ENCODE assay signal across 9 mouse cellular contexts in genomic region chr13:30974247-30974630, GRCm38 (mm10). TPM values are rescaled to one million over a fixed set of nuclear protein-coding genes. Genes with fewer than 3 reads are reported as not detected.
A peak's percentile ranks its signal among the peaks of the same experiment; 100 is the strongest.
DNase-seq lines count a peak whose midpoint lies in the region; ATAC-seq and TF ChIP-seq lines count a peak whose summit lies in the region.
"Had no signal": no experiment of that assay in that cellular context is flagged by ENCODE, and none has a peak within 500 bp of the region (broad histone marks: within the 10 kb centered on the region; RNA-seq: fewer than 3 reads in every experiment).

No protein-coding gene starts in this region.

- H3K4me2 ChIP-seq in forebrain, embryonic 14.5 days (ENCODE audit: low read length), result peak overlapping the region; percentile 54
- peak overlapping the region; percentile 73 for H3K4me2 ChIP-seq in liver, embryonic 15.5 days

- peak overlapping the region; percentile 82 for H3K27ac ChIP-seq in heart, adult 2 months
- H3K27ac ChIP-seq in forebrain, embryonic 14.5 days (ENCODE audit: low read depth, low read length), result no peak overlapping the region
- H3K27ac ChIP-seq in liver, embryonic 15.5 days (replicated peaks), result no peak overlapping the region; the same call in none of the 2 replicates

- ATAC-seq in forebrain, embryonic 14.5 days, result peak; percentile 45; the same call in 1 of the 2 replicates
- ATAC-seq in liver, embryonic 15.5 days (ENCODE audit: insufficient read depth), result 0 out of 2 replicates have a peak, but pooled peaks have one; percentile 34

- intact Hi-C loops in heart, adult 2 months (cut with DNase I), result loop anchor here (1.0 to 5.0 kb wide), 2 partner anchors 10 to 427 kb away; partner anchors contain the start of gene Uqcrfs1

- no peak for DNase-seq in heart, adult 2 months
- DNase-seq in heart, adult 9 months (ENCODE audit: low spot score in 2 of 2), result no peak
- no peak for DNase-seq in forebrain, embryonic 14.5 days (ENCODE audit: low spot score)
- DNase-seq in ovary, postnatal 10 days (ENCODE audit: low spot score), result no peak
- no peak for DNase-seq in layer of hippocampus, postnatal 10 days (ENCODE audit: low spot score in 2 of 2)
- no peak for DNase-seq in cerebellum, postnatal 4 days (ENCODE audit: low spot score in 2 of 2)

- peaks cover 2% of the 10 kb centered on the region for H3K27me3 ChIP-seq in heart, adult 2 months (ENCODE audit: control insufficient read depth, insufficient read depth, low read length)
- H3K27me3 ChIP-seq in E14TG2a.4 (ENCODE audit: insufficient read depth, low read length), result no peaks in the 10 kb centered on the region
- H3K27me3 ChIP-seq in forebrain, embryonic 14.5 days (replicated peaks; ENCODE audit: control insufficient read depth, insufficient read depth, low read length), result no peaks in the 10 kb centered on the region
- peaks cover 7% of the 10 kb centered on the region; the same call in 1 of the 2 replicates for H3K27me3 ChIP-seq in liver, embryonic 15.5 days

- no peak for TF ChIP-seq EP300 in heart, adult 2 months (IDR thresholded peaks at IDR 0.05; ENCODE audit: insufficient read depth, low read depth, low read length)

- peak overlapping the region; percentile 85 for H3K4me3 ChIP-seq in heart, adult 2 months
- peak overlapping the region; percentile 92 for H3K4me3 ChIP-seq in E14TG2a.4 (replicated peaks; ENCODE audit: low read length)
- H3K4me3 ChIP-seq in forebrain, embryonic 14.5 days (ENCODE audit: low read depth, low read length), result peak overlapping the region; percentile 80
- H3K4me3 ChIP-seq in liver, embryonic 15.5 days (replicated peaks), result peak overlapping the region; percentile 97

- peak overlapping the region; percentile 19 for H3K9ac ChIP-seq in heart, adult 2 months (ENCODE audit: low read depth, low read length)
- H3K9ac ChIP-seq in forebrain, embryonic 14.5 days (ENCODE audit: low read length), result peak overlapping the region; percentile 90
- peak overlapping the region; percentile 90 for H3K9ac ChIP-seq in liver, embryonic 15.5 days

- H3K4me1 ChIP-seq in heart, adult 2 months (ENCODE audit: control insufficient read depth, insufficient read depth, low read length), result no peaks in the 10 kb centered on the region; the same call in none of the 2 replicates
- H3K4me1 ChIP-seq in E14TG2a.4 (replicated peaks; ENCODE audit: low read depth, low read length), result peaks cover 21% of the 10 kb centered on the region
- peaks cover 6% of the 10 kb centered on the region; the same call in 1 of the 2 replicates for H3K4me1 ChIP-seq in forebrain, embryonic 14.5 days (ENCODE audit: control insufficient read depth, insufficient read depth, low read length)
- H3K4me1 ChIP-seq in liver, embryonic 15.5 days (replicated peaks), result peaks cover 35% of the 10 kb centered on the region

- H3K36me3 ChIP-seq in heart, adult 2 months (ENCODE audit: control insufficient read depth, insufficient read depth, low read length), result peaks cover 2% of the 10 kb centered on the region; the same call in 1 of the 2 replicates
- no peaks in the 10 kb centered on the region for H3K36me3 ChIP-seq in E14TG2a.4 (ENCODE audit: insufficient read depth, low read length)
- no peaks in the 10 kb centered on the region for H3K36me3 ChIP-seq in forebrain, embryonic 14.5 days (ENCODE audit: control insufficient read depth, insufficient read depth, low read length)
- no peaks in the 10 kb centered on the region for H3K36me3 ChIP-seq in liver, embryonic 15.5 days (replicated peaks)

- H3K79me2 ChIP-seq in heart, adult 2 months (replicated peaks; ENCODE audit: control insufficient read depth, insufficient read depth, low read length), result no peaks in the 10 kb centered on the region

- WGBS in heart, adult 2 months, result 16% methylated on average over 5 of the region's 5 CpGs
- WGBS in forebrain, embryonic 14.5 days, result 26% methylated on average over 5 of the region's 5 CpGs
- WGBS in liver, embryonic 15.5 days (ENCODE audit: insufficient replicate concordance), result 18% methylated on average over 5 of the region's 5 CpGs

- TF ChIP-seq CTCF in heart, adult 2 months (IDR thresholded peaks at IDR 0.05), result no peak
- TF ChIP-seq CTCF in E14TG2a.4 (conservative IDR thresholded peaks at IDR 0.05; ENCODE audit: low read length), result no peak

- no peak for TF ChIP-seq POLR2A in heart, adult 2 months (IDR thresholded peaks at IDR 0.05; ENCODE audit: insufficient read depth, low read depth, low read length)

- H3K9me3 ChIP-seq in E14TG2a.4 (ENCODE audit: low read length), result no peaks in the 10 kb centered on the region
- H3K9me3 ChIP-seq in forebrain, embryonic 14.5 days (replicated peaks; ENCODE audit: control insufficient read depth, low read length), result no peaks in the 10 kb centered on the region
- H3K9me3 ChIP-seq in liver, embryonic 15.5 days (replicated peaks), result no peaks in the 10 kb centered on the region

RNA-seq across cellular contexts. Expression of gene Gm5447, which starts 0.2 kb away (rescaled TPM):
- total RNA-seq in heart, adult 2 months (2021), result not detected
- not detected in 2 replicates for polyA plus RNA-seq in heart, adult 2 months (2012; rRNA removed)
- not detected in 2 replicates for polyA plus RNA-seq in forebrain, embryonic 14.5 days (2014; fragmentation: Nextera tagmentation; extraction: Ambion mirVana)
- 0.09 TPM in 1 of 2 replicates, not detected in the other for polyA plus RNA-seq in liver, embryonic 15.5 days (2015; fragmentation: Nextera tagmentation; extraction: Ambion mirVana)
- not detected for total RNA-seq in layer of hippocampus, postnatal 10 days (2021)
- polyA plus RNA-seq: large intestine, adult 2 months had no signal

RNA-seq across cellular contexts. Expression of gene Exoc2, which starts 0.3 kb away (rescaled TPM):
- total RNA-seq in heart, adult 2 months (2021), result 10 to 100 TPM; 14.3 to 14.7 TPM
- 6.4 and 11.4 TPM in 2 replicates for polyA plus RNA-seq in heart, adult 2 months (2012; rRNA removed)
- 54.6 and 63.5 TPM in 2 replicates for polyA plus RNA-seq in forebrain, embryonic 14.5 days (2014; fragmentation: Nextera tagmentation; extraction: Ambion mirVana)
- 11.9 and 12.4 TPM in 2 replicates for polyA plus RNA-seq in liver, embryonic 15.5 days (2015; fragmentation: Nextera tagmentation; extraction: Ambion mirVana)
- 10 to 100 TPM; 46.3 to 46.4 TPM for total RNA-seq in layer of hippocampus, postnatal 10 days (2021)

RNA-seq across cellular contexts. Expression of gene Hus1b, which starts 26.7 kb away (rescaled TPM):
- total RNA-seq in heart, adult 2 months (2021), result under 1 TPM in 1 of 2 experiments, not detected in 1; 0.42 TPM
- not detected in 2 replicates for polyA plus RNA-seq in heart, adult 2 months (2012; rRNA removed)
- 0.14 TPM in 1 of 2 replicates, not detected in the other for polyA plus RNA-seq in forebrain, embryonic 14.5 days (2014; fragmentation: Nextera tagmentation; extraction: Ambion mirVana)
- polyA plus RNA-seq in liver, embryonic 15.5 days (2015; fragmentation: Nextera tagmentation; extraction: Ambion mirVana), result not detected in 2 replicates
- total RNA-seq in layer of hippocampus, postnatal 10 days (2021), result 1 to 10 TPM in 1 of 2 experiments, under 1 TPM in 1; 0.47 to 1.0 TPM

Comparison
In these comparisons a context has a peak if more than half of its experiments do, and no peak if none do; other contexts are left out.
1. H3K9ac ChIP-seq: peak in every context shown above with its lines; median percentile 90 in forebrain, embryonic 14.5 days; 90 in liver, embryonic 15.5 days; 19 in heart, adult 2 months.